9 mouse cellular contexts compared by ENCODE assay signal in the genomic region with DNA sequence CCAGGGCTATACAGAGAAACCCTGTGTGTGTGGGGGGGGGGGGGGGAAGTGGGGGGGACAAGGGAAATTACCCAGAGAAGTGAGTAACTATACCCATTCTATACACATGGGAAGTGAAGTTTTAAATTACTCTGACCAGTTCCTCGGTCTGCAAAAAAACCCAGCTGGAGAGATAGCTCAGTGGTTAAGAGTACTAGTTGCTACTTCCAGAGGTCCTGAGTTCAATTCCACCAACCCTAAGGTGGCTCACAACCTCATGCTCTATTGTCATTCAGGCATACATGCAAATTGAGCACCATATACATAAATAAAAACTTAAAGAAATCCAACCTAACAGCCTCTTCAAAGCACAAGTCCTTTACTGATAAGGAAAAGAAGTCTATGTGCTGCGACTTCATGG. TPM values are rescaled to one million over a fixed set of nuclear protein-coding genes. Genes with fewer than 3 reads are reported as not detected.
A peak's percentile ranks its signal among the peaks of the same experiment; 100 is the strongest.
DNase-seq lines count a peak whose midpoint lies in the region; ATAC-seq and TF ChIP-seq lines count a peak whose summit lies in the region.
"Had no signal": no experiment of that assay in that cellular context is flagged by ENCODE, and none has a peak within 500 bp of the region (broad histone marks: within the 10 kb centered on the region; RNA-seq: fewer than 3 reads in every experiment).

No protein-coding gene starts in this region.

- DNase-seq in gastrocnemius, adult 2 months = no peak
- DNase-seq in gastrocnemius, postnatal 25 days = no peak
- DNase-seq in liver, embryonic 14.5 days (ENCODE audit: low read depth in 3 of 3, low spot score in 3 of 3) = no peak
- DNase-seq in left cerebral cortex, postnatal 36 days (ENCODE audit: low spot score in 2 of 2) = no peak
- DNase-seq in thymus, postnatal 0 days (ENCODE audit: low spot score) = no peak

- H3K4me2 ChIP-seq in forebrain, embryonic 15.5 days (replicated peaks) = peak overlapping the region; percentile 49
- peak overlapping the region; percentile 72 for H3K4me2 ChIP-seq in liver, embryonic 14.5 days (ENCODE audit: low read depth)

- H3K27me3 ChIP-seq in C2C12 (ENCODE audit: control insufficient read depth, insufficient read depth, insufficient read length) = no peaks in the 10 kb centered on the region
- no peaks in the 10 kb centered on the region for H3K27me3 ChIP-seq in forebrain, embryonic 15.5 days
- no peaks in the 10 kb centered on the region; the same call in 1 of the 2 replicates for H3K27me3 ChIP-seq in liver, embryonic 14.5 days (ENCODE audit: control insufficient read depth, insufficient read depth, low read length)

- peak overlapping the region; percentile 57 for H3K9ac ChIP-seq in forebrain, embryonic 15.5 days (replicated peaks)
- peak overlapping the region; percentile 64 for H3K9ac ChIP-seq in liver, embryonic 14.5 days (replicated peaks)

- intact Hi-C loops in gastrocnemius, adult 2 months (cut with DNase I) = no loop called here
- intact Hi-C loops in left cerebral cortex, postnatal 36 days (cut with DNase I) = no loop called here

- H3ac ChIP-seq in C2C12 (ENCODE audit: control insufficient read depth, insufficient read length, low read depth) = no peak overlapping the region

- TF ChIP-seq EP300 in liver, embryonic 14.5 days (IDR thresholded peaks at IDR 0.05; ENCODE audit: low read depth) = no peak

- peak overlapping the region; percentile 94 for H3K4me3 ChIP-seq in gastrocnemius, adult 2 months
- H3K4me3 ChIP-seq in C2C12 (ENCODE audit: insufficient read depth, poor library complexity, severe bottlenecking) = peak overlapping the region; percentile 80
- H3K4me3 ChIP-seq in forebrain, embryonic 15.5 days = peak overlapping the region; percentile 70
- H3K4me3 ChIP-seq in liver, embryonic 14.5 days (ENCODE audit: insufficient read depth in 1 of 2, low read depth in 2 of 2, low read length in 2 of 2) = peak overlapping the region in 1 of 2 experiments; percentile 83; a peak in 2 of 4 replicates

- H3K79me3 ChIP-seq in C2C12 (ENCODE audit: low read depth) = peaks cover 34% of the 10 kb centered on the region

- 49% methylated on average over 2 of the region's 2 CpGs for WGBS in forebrain, embryonic 15.5 days
- WGBS in liver, embryonic 14.5 days (ENCODE audit: insufficient replicate concordance) = 15% methylated on average over 2 of the region's 2 CpGs

- H3K9me3 ChIP-seq in forebrain, embryonic 15.5 days = no peaks in the 10 kb centered on the region
- no peaks in the 10 kb centered on the region for H3K9me3 ChIP-seq in liver, embryonic 14.5 days (ENCODE audit: control insufficient read depth, low read length)

- no peak for TF ChIP-seq CTCF in gastrocnemius, adult 2 months (IDR thresholded peaks at IDR 0.05)
- no peak for TF ChIP-seq CTCF in C2C12 (IDR thresholded peaks at IDR 0.05; ENCODE audit: control insufficient read depth, insufficient read depth, insufficient read length)
- TF ChIP-seq CTCF in liver, embryonic 14.5 days (IDR thresholded peaks at IDR 0.05; ENCODE audit: low read depth) = no peak

- H3K79me2 ChIP-seq in C2C12 (ENCODE audit: control insufficient read depth, insufficient read depth) = peaks cover 41% of the 10 kb centered on the region

- H3K4me1 ChIP-seq in forebrain, embryonic 15.5 days = peaks cover 26% of the 10 kb centered on the region
- H3K4me1 ChIP-seq in liver, embryonic 14.5 days (replicated peaks; ENCODE audit: control insufficient read depth in 2 of 2, insufficient read depth in 2 of 2, low read length in 1 of 2) = peaks cover 8 to 17% of the 10 kb centered on the region in 2 experiments; a peak in 3 of 4 replicates

- no peak for ATAC-seq in forebrain, embryonic 15.5 days (replicated peaks)
- no peak for ATAC-seq in liver, embryonic 14.5 days (ENCODE audit: insufficient read depth)
- no peak for ATAC-seq in megakaryocyte progenitor cell, adult 5-6 weeks (replicated peaks; ENCODE audit: poor library complexity)

- H3K36me3 ChIP-seq in C2C12 (ENCODE audit: control insufficient read depth, insufficient read depth) = peaks cover 19% of the 10 kb centered on the region
- H3K36me3 ChIP-seq in forebrain, embryonic 15.5 days = peaks cover 3% of the 10 kb centered on the region
- peaks cover 4% of the 10 kb centered on the region for H3K36me3 ChIP-seq in liver, embryonic 14.5 days (replicated peaks; ENCODE audit: control insufficient read depth, insufficient read depth, low read depth)

- H3K27ac ChIP-seq in gastrocnemius, adult 2 months = peak overlapping the region; percentile 92
- H3K27ac ChIP-seq in forebrain, embryonic 15.5 days (replicated peaks) = peak overlapping the region; percentile 78
- no peak overlapping the region; the same call in 1 of the 2 replicates for H3K27ac ChIP-seq in liver, embryonic 14.5 days

TF ChIP-seq in C2C12, 6 proteins besides CTCF, POLR2A, EP300 and RAD21:
- TF ChIP-seq MAX (IDR thresholded peaks at IDR 0.05) (no peak), CEBPB (IDR thresholded peaks at IDR 0.05; ENCODE audit: low read depth) (no peak), MYOG (IDR thresholded peaks at IDR 0.05; ENCODE audit: control insufficient read depth, extremely low read depth, insufficient read length) (no peak), FOSL1 (IDR thresholded peaks at IDR 0.05; ENCODE audit: insufficient read depth, low read length, poor library complexity, severe bottlenecking) (no peak), USF1 (IDR thresholded peaks at IDR 0.05; ENCODE audit: low read depth) (no peak), MYOD1 (IDR thresholded peaks at IDR 0.05; ENCODE audit: control insufficient read depth, insufficient read length, low read depth) (no peak)

RNA-seq across cellular contexts. Expression of gene Slf2, which starts 0.8 kb away (rescaled TPM):
- 10 to 100 TPM; 11.9 to 14.5 TPM for total RNA-seq in gastrocnemius, adult 2 months (2021)
- total RNA-seq in gastrocnemius, postnatal 25 days (2021) = 10 to 100 TPM; 11.1 to 11.7 TPM
- 9.1 TPM for polyA plus RNA-seq in C2C12 (2012; fragmentation: generic; extraction: Trizol)
- polyA plus RNA-seq in forebrain, embryonic 15.5 days (2015; fragmentation: Nextera tagmentation; extraction: Ambion mirVana) = 30.0 and 32.3 TPM in 2 replicates
- 5.6 and 8.6 TPM in 2 replicates for polyA plus RNA-seq in liver, embryonic 14.5 days (2012; rRNA removed)
- 11.1 and 12.5 TPM in 2 replicates for polyA plus RNA-seq in liver, embryonic 14.5 days (2014; fragmentation: Nextera tagmentation; extraction: Ambion mirVana)
- total RNA-seq in megakaryocyte progenitor cell, adult 5-6 weeks (2015) = 28.4 and 34.7 TPM in 2 replicates
- total RNA-seq in megakaryocyte progenitor cell, adult 5-6 weeks (2017) = 35.4 and 42.4 TPM in 2 replicates
- 10 to 100 TPM; 26.2 to 44.3 TPM for total RNA-seq in left cerebral cortex, postnatal 36 days (2021)
- polyA plus RNA-seq in thymus, postnatal 0 days (2015; fragmentation: Nextera tagmentation; extraction: Ambion mirVana) = 16.7 and 17.3 TPM in 2 replicates

RNA-seq across cellular contexts. Expression of gene Sema4g, which starts 58.8 kb away (rescaled TPM):
- total RNA-seq in gastrocnemius, adult 2 months (2021) = under 1 TPM; 0.10 to 0.11 TPM
- total RNA-seq in gastrocnemius, postnatal 25 days (2021) = under 1 TPM; 0.19 to 0.33 TPM
- 0.30 TPM for polyA plus RNA-seq in C2C12 (2012; fragmentation: generic; extraction: Trizol)
- polyA plus RNA-seq in forebrain, embryonic 15.5 days (2015; fragmentation: Nextera tagmentation; extraction: Ambion mirVana) = 14.4 and 15.5 TPM in 2 replicates
- 24.9 and 32.5 TPM in 2 replicates for polyA plus RNA-seq in liver, embryonic 14.5 days (2012; rRNA removed)
- 2.6 and 3.3 TPM in 2 replicates for polyA plus RNA-seq in liver, embryonic 14.5 days (2014; fragmentation: Nextera tagmentation; extraction: Ambion mirVana)
- total RNA-seq in megakaryocyte progenitor cell, adult 5-6 weeks (2015) = 0.15 and 0.30 TPM in 2 replicates
- 0.03 TPM in 1 of 2 replicates, not detected in the other for total RNA-seq in megakaryocyte progenitor cell, adult 5-6 weeks (2017)
- 10 to 100 TPM; 17.7 to 25.8 TPM for total RNA-seq in left cerebral cortex, postnatal 36 days (2021)
- polyA plus RNA-seq in thymus, postnatal 0 days (2015; fragmentation: Nextera tagmentation; extraction: Ambion mirVana) = 0.62 and 1.2 TPM in 2 replicates
- total RNA-seq: neutrophil, adult 5-6 weeks had no signal

Comparison
In these comparisons a context has a peak if more than half of its experiments do, and no peak if none do; other contexts are left out.
1. RNA of gene Sema4g, which starts 58.8 kb away (total RNA-seq): 17.7 to 25.8 TPM in left cerebral cortex, postnatal 36 days; 0.19 to 0.33 TPM in gastrocnemius, postnatal 25 days, 0.03 to 0.30 TPM in megakaryocyte progenitor cell, adult 5-6 weeks and 0.10 to 0.11 TPM in gastrocnemius, adult 2 months; every median in the first group is over 10 times any median in the second.